In the genomic region with DNA sequence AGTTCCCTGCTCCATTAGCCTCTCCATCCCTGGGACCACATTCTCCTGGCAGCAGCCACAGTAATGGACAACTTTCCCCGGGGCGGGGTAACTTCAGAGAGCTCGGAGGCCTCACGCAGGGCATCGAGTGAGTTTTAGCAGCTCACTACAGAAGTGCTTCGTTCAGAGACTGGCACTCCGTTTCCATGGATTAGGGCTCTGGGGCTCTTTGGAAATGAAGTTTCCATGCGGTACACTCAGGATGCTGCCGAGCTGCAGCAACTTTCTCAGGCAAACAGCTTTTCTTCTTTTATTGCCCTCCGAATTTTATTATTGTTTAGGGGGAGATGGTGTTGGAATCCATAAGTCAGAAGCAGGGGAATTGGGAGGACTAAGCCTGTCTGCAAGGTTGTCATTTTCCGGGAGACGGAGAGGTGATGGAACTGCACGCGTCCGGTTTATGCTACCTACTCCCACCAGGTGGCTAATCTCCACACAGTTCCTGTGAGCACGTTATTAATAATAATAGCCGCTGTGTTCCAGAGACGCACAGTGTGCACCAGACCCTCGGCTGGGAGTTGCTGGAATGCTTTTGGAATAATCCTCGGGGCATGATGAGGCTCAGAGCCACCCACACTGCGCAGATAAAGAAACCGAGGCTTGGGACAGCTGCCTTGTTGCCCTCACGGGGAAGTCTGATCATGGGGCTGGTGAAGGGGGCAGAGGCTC, we compare ENCODE assay signal across 10 mouse cellular contexts.
A peak's percentile ranks its signal among the peaks of the same experiment; 100 is the strongest.
DNase-seq lines count a peak whose midpoint lies in the region; ATAC-seq and TF ChIP-seq lines count a peak whose summit lies in the region.
"Had no signal": no experiment of that assay in that cellular context is flagged by ENCODE, and none has a peak within 500 bp of the region (broad histone marks: within the 10 kb centered on the region; RNA-seq: fewer than 3 reads in every experiment).

No protein-coding gene starts in this region.

- WGBS in heart, adult 2 months: 40% methylated on average over 23 of the region's 23 CpGs
- WGBS in forebrain, embryonic 15.5 days: 34% methylated on average over 23 of the region's 23 CpGs
- WGBS in midbrain, embryonic 11.5 days: 38% methylated on average over 23 of the region's 23 CpGs

- H3K36me3 ChIP-seq in heart, adult 2 months (ENCODE audit: control insufficient read depth, insufficient read depth, low read length): no peaks in the 10 kb centered on the region
- H3K36me3 ChIP-seq in forebrain, embryonic 15.5 days: no peaks in the 10 kb centered on the region
- no peaks in the 10 kb centered on the region for H3K36me3 ChIP-seq in midbrain, embryonic 11.5 days (ENCODE audit: control insufficient read depth, insufficient read depth, low read length)

- H3K27ac ChIP-seq in heart, adult 2 months: no peak overlapping the region
- H3K27ac ChIP-seq in forebrain, embryonic 15.5 days (replicated peaks): no peak overlapping the region
- no peak overlapping the region for H3K27ac ChIP-seq in midbrain, embryonic 11.5 days (ENCODE audit: low read depth, low read length)

- no peak for TF ChIP-seq POLR2A in heart, adult 2 months (IDR thresholded peaks at IDR 0.05; ENCODE audit: insufficient read depth, low read depth, low read length)

- no peaks in the 10 kb centered on the region for H3K27me3 ChIP-seq in heart, adult 2 months (ENCODE audit: control insufficient read depth, insufficient read depth, low read length)
- H3K27me3 ChIP-seq in forebrain, embryonic 15.5 days: no peaks in the 10 kb centered on the region
- no peaks in the 10 kb centered on the region for H3K27me3 ChIP-seq in midbrain, embryonic 11.5 days (ENCODE audit: control insufficient read depth, insufficient read depth, low read length)

- no peaks in the 10 kb centered on the region; the same call in 1 of the 2 replicates for H3K4me1 ChIP-seq in heart, adult 2 months (ENCODE audit: control insufficient read depth, insufficient read depth, low read length)
- 0 out of 2 replicates have a peak, but pooled peaks cover 4% of the 10 kb centered on the region for H3K4me1 ChIP-seq in forebrain, embryonic 15.5 days
- peaks cover 2% of the 10 kb centered on the region; the same call in 1 of the 2 replicates for H3K4me1 ChIP-seq in midbrain, embryonic 11.5 days (ENCODE audit: control insufficient read depth, insufficient read depth, low read length)

- H3K4me2 ChIP-seq in forebrain, embryonic 15.5 days (replicated peaks): peak overlapping the region; percentile 22
- H3K4me2 ChIP-seq in midbrain, embryonic 11.5 days: no peak overlapping the region

- intact Hi-C loops in heart, adult 2 months (cut with DNase I): no loop called here

- no peak overlapping the region for H3K4me3 ChIP-seq in heart, adult 2 months
- H3K4me3 ChIP-seq in forebrain, embryonic 15.5 days: no peak overlapping the region
- no peak overlapping the region for H3K4me3 ChIP-seq in midbrain, embryonic 11.5 days (ENCODE audit: low read depth, low read length)

- H3K9ac ChIP-seq in heart, adult 2 months (ENCODE audit: low read depth, low read length): no peak overlapping the region
- no peak overlapping the region for H3K9ac ChIP-seq in forebrain, embryonic 15.5 days (replicated peaks)
- no peak overlapping the region for H3K9ac ChIP-seq in midbrain, embryonic 11.5 days (ENCODE audit: low read length)

- no peaks in the 10 kb centered on the region for H3K9me3 ChIP-seq in forebrain, embryonic 15.5 days
- no peaks in the 10 kb centered on the region for H3K9me3 ChIP-seq in midbrain, embryonic 11.5 days (ENCODE audit: control insufficient read depth, low read length)

- H3K79me2 ChIP-seq in heart, adult 2 months (replicated peaks; ENCODE audit: control insufficient read depth, insufficient read depth, low read length): no peaks in the 10 kb centered on the region

- no peak for TF ChIP-seq EP300 in heart, adult 2 months (IDR thresholded peaks at IDR 0.05; ENCODE audit: insufficient read depth, low read depth, low read length)

- DNase-seq in heart, adult 2 months: no peak
- DNase-seq in heart, postnatal 4 days: no peak
- DNase-seq in ZHBTc4 (ENCODE audit: low read depth, low spot score): peak; percentile 18
- DNase-seq in midbrain, embryonic 11.5 days (ENCODE audit: low spot score, missing footprints): no peak
- DNase-seq in urinary bladder, postnatal 36 days (ENCODE audit: low spot score in 2 of 2): no peak
- no peak for DNase-seq in gastrocnemius, adult 18-20 months (ENCODE audit: low spot score)
- DNase-seq: liver; right cerebral cortex, adult 18-20 months had no signal

- 0 out of 2 replicates have a peak, but pooled peaks have one; percentile 26 for ATAC-seq in forebrain, embryonic 15.5 days (replicated peaks)
- ATAC-seq in midbrain, embryonic 11.5 days (ENCODE audit: low FRiP score): peak; percentile 24; the same call in 1 of the 2 replicates
- ATAC-seq in erythroid progenitor cell, adult 5-6 weeks (replicated peaks; ENCODE audit: low FRiP score, poor library complexity, severe bottlenecking): no peak

- TF ChIP-seq CTCF in heart, adult 2 months (IDR thresholded peaks at IDR 0.05): 0 out of 2 replicates have a peak, but pooled peaks have one; percentile 3
